Mouse (Mus musculus) yolk sac, embryonic 10.5 days (tissue): ENCODE data around the gene Zdhhc14.

ENCODE experiments used
- DNase-seq: peaks from one replicate; pipeline ENCODE4 v3.0.0-alpha.2; 2017; ENCODE audit warnings: low spot score

Gene Zdhhc14

GRCm38 (mm10) chr17:5668456-5668855 lies 176.1 kb downstream of the Zdhhc14 start:
- no peak for DNase-seq

- no peak for DNase-seq
Measured at GRCm38 (mm10) chr17:5668981-5669380, 176.6 kb downstream of the Zdhhc14 start.

DNA sequence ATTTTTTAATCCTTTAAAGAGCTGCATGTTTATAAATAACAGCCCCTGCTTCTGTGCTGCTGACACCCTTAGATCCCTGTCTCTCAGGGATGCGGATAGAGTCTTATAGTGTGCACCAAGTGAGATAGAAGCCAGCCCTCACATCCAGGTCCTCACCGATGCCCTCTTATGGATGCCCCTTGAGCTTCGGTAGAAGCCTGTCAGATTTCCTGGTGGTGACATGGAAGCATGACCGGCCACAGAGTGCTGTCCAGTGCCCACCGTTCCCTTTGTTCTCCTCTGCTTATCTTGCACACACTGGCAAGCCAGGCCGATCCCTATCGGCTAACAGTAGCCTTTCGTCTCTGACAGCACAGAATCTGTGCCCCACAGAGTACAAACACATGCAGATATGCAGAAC lies 183.6 kb downstream of the Zdhhc14 start:
- no peak for DNase-seq

GRCm38 (mm10) chr17:5679315-5679714 lies 187.0 kb downstream of the Zdhhc14 start:
- DNase-seq = no peak

- no peak for DNase-seq
Measured at GRCm38 (mm10) chr17:5685324-5685723, 193.0 kb downstream of the Zdhhc14 start.

DNA sequence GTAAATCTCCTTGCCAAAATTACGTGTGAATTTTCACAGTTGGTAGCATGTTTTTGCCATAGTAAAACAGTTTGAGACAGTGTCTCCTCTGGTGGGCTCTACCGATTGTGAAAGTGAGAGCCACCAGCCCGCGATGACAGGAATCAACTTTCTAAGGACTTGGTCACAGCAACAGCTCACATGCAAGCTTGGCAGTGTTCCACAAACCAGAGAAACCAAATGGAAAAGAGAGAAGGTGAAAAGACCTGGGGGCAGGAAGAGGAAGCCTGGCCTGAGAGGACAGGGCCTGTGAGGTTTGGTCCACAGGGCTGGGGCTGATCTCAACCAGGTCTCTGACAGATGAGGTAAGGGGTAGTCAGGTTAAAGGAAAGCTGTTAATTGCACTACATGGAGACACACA lies 195.5 kb downstream of the Zdhhc14 start:
- no peak for DNase-seq

- no peak for DNase-seq
Measured at GRCm38 (mm10) chr17:5688222-5688621, 195.9 kb downstream of the Zdhhc14 start.

GRCm38 (mm10) chr17:5688669-5689068 lies 196.3 kb downstream of the Zdhhc14 start:
- no peak for DNase-seq

- DNase-seq = no peak
Measured at GRCm38 (mm10) chr17:5690746-5691535, 198.6 kb downstream of the Zdhhc14 start.

DNA sequence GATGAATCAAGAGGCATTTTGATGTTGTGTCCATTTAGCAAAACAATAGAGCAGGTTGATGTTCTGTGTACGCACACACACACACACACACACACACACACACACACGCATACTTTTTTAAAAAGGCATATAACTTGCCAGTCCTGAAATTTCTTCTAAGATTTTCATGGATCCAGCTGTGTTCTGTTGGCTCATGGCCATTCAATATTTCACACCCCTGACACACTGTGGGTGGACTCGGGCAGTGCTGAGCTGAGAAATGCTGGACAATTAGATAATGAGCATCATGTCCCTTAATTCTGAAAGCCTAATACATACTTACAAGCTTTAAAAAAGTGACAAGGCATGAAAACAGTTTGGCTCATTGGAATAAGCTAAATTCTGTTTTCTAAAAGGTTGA lies 200.3 kb downstream of the Zdhhc14 start:
- no peak for DNase-seq

DNA sequence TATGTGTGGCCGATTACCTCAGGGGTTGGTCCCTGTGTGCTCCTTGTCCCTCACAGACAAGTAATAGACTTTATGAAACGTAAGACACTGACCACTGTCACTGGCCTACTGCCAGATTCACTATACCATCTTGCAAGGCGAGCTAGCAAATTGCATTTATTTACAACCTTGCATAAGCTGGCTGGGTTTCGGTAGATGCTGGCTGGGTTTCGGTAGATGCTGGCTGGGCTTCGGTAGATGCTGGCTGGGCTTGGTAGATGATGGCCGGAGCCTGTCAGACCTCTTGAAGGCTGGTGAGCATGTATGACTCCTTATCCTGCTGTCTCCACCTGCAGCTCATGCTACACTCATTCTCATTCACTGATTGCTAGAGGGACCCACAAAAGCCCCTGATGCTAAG lies 200.9 kb downstream of the Zdhhc14 start:
- DNase-seq = no peak

DNA sequence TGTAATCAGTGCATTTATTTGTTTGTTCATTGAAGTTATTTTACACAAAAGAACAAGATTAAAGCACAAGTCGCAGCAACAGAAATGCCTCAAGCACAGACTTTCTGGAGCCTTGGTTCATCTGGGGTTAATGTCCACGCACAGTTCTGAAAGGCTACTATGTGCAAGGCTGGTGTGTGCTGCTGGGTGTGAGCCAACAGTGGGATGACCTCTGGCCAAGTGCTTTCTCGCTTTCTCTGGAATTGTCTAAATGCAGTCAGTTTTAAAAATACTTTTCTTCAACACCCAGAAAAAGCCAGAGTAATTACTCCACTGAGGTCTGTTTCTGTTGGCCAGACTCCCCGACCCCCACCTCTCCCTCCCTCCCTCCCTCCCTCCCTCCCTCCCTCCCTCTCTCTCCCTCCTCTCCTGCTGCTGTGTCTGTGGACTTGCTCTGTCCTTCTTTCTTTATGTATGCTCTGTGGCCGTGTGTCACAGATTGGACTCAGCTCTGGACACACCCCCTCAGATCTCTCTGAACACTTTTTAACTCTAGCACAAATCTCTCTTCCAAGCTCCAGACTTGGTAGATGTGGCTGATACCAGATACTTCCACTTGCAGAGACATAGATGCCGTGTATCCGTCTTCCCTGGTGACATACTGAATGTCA lies 206.2 kb downstream of the Zdhhc14 start:
- DNase-seq = no peak

DNA sequence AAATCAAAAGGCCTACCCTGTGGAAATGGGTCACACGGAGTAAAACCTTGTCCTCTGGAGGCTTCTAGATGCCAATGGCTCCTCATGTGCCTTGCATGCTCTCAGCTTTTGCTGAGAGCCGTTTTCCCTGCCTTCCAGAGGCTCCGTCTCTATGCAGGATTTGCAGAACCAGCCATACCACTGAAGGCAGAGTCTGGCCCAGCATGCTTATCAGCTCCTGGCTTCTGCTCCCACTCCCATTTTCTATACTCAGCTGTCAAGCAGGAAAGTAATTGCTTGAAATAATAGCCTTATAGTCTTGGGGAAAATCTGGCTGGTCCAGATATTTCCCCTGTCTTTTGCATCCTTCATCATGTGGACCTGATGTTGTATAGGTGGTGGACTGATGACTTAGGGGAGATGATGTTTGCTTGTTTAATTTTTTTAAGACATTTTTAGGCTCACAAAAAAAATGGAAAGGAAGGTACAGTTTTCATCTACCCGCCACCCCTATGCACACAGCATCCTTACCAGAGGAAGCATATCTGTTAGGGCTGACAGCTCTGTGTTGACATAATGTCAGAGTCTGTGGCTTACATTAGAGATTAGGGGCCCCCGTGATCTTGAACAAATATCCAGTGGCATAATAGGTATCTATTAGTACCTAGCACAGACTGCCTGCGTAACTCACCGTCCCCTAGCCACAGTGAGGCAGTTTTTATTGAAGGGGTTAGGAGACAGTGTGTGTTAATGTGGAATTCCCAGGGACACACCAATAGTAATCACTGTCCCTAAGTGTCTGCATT lies 218.2 kb downstream of the Zdhhc14 start:
- no peak for DNase-seq

DNA sequence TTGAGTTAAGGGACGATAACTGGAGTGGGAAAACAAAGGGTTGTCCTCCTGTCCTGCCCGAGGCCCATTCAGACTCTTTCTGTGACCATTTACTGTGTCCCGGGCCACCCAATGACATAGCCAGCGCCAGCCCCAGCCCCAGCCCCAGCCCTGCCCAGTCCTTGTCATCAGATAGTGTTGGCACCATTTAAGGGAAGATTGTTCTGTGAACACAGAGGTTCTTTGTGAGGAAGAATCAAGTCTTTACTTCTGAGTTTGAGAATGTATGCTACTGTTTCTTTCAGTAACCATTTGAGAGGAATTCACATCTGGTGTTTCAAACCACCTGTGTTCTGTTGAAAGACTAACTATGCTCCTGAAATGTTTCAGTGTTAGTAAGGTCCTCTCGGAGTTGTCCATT lies 219.5 kb downstream of the Zdhhc14 start:
- no peak for DNase-seq

DNA sequence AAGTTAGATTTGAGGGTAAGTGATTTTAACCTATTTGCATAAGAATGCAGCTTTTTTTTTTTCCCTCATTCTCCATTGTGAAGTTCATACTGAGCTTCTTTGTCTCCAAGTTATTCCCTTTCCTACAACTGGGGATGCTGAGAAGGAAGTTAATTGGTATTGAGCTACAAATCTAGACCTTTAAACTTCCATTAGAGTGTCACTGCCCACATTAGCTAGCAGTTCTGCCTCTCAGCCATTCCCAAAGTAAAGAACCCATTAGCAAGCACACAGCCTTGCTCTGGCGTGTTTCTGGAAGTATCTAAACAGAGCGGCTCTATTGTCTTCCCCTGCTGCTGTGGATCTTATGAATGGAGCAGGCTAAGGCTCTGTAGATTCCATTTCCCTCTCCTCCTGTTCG lies 220.8 kb downstream of the Zdhhc14 start:
- no peak for DNase-seq

- DNase-seq = no peak
Measured at GRCm38 (mm10) chr17:5716912-5717311, 224.6 kb downstream of the Zdhhc14 start.

- no peak for DNase-seq
Measured at GRCm38 (mm10) chr17:5718768-5719387, 226.5 kb downstream of the Zdhhc14 start.

GRCm38 (mm10) chr17:5722802-5723201 lies 230.4 kb downstream of the Zdhhc14 start:
- DNase-seq = no peak

DNA sequence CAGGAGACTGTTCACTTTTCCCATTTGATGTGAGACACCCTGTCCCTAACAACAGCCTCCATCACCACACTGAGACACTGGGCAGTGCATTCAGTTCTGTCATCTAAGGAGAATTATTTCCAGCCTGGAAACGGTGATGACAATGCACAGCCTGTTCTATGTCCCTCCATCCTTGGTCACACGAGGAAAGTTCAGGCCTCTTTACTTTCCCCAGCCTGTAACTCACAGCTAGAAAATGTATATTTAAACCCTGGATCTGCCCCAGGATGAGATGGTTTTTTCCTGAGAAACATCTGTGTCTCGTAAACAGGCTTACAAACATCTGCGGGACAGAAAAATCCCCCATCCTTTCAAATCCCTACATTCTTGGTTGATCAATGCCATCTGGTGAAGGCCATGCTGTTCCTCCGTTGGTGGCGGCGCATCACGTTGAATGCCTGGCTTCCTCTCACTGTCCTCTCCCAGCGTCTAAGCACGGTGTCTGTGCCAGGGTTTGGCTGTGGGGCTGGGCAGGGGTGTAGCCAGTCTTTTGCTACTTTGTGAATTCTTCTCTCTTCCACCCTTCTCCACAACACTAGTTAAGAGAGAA lies 231.3 kb downstream of the Zdhhc14 start:
- DNase-seq = no peak

GRCm38 (mm10) chr17:5729587-5730125 lies 237.3 kb downstream of the Zdhhc14 start:
- DNase-seq = no peak

- DNase-seq = no peak
Measured at GRCm38 (mm10) chr17:5730538-5730937, 238.2 kb downstream of the Zdhhc14 start.

- no peak for DNase-seq
Measured at GRCm38 (mm10) chr17:5733400-5733799, 241.0 kb downstream of the Zdhhc14 start.
